ENCODE assay signal across 9 mouse cellular contexts in genomic region chr7:51434865-51435264, GRCm38 (mm10).
DNase-seq lines count a peak whose midpoint lies in the region; ATAC-seq and TF ChIP-seq lines count a peak whose summit lies in the region.
"Had no signal": no experiment of that assay in that cellular context is flagged by ENCODE, and none has a peak within 500 bp of the region (broad histone marks: within the 10 kb centered on the region; RNA-seq: fewer than 3 reads in every experiment).

No protein-coding gene starts in this region.

- H3K4me2 ChIP-seq in forebrain, embryonic 15.5 days (replicated peaks), result no peak overlapping the region
- H3K4me2 ChIP-seq in liver, postnatal 0 days (ENCODE audit: low read depth, low read length), result no peak overlapping the region
- H3K4me2 ChIP-seq: embryonic facial prominence, embryonic 15.5 days; limb, embryonic 15.5 days had no signal

- H3K4me1 ChIP-seq in MEL (ENCODE audit: control insufficient read depth in 1 of 2, insufficient read depth in 2 of 2, low read length in 2 of 2), result no peaks in the 10 kb centered on the region
- H3K4me1 ChIP-seq in forebrain, embryonic 15.5 days, result no peaks in the 10 kb centered on the region
- H3K4me1 ChIP-seq in liver, postnatal 0 days (ENCODE audit: insufficient read depth), result no peaks in the 10 kb centered on the region
- H3K4me1 ChIP-seq: embryonic facial prominence, embryonic 15.5 days; limb, embryonic 15.5 days had no signal

- no peaks in the 10 kb centered on the region for H3K36me3 ChIP-seq in MEL (ENCODE audit: control insufficient read depth in 1 of 2, insufficient read depth in 2 of 2, low read length in 2 of 2)
- no peaks in the 10 kb centered on the region for H3K36me3 ChIP-seq in forebrain, embryonic 15.5 days
- no peaks in the 10 kb centered on the region for H3K36me3 ChIP-seq in liver, postnatal 0 days (replicated peaks; ENCODE audit: insufficient read depth, low read length)
- H3K36me3 ChIP-seq: embryonic facial prominence, embryonic 15.5 days; limb, embryonic 15.5 days had no signal

- peak; percentile 69 for TF ChIP-seq RAD21 in MEL (IDR thresholded peaks at IDR 0.05; ENCODE audit: low read depth, low read length)

- peak in 2 of 3 experiments; percentile 21 to 65; a peak in 2 of 6 replicates for TF ChIP-seq CTCF in MEL (IDR thresholded peaks at IDR 0.05 in 2 of 3, conservative IDR thresholded peaks at IDR 0.05 in 1 of 3; ENCODE audit: control insufficient read depth in 1 of 3, insufficient read depth in 1 of 3, low read depth in 2 of 3, low read length in 3 of 3, poor library complexity in 1 of 3, severe bottlenecking in 1 of 3)
- peak; percentile 53 for TF ChIP-seq CTCF in liver, postnatal 0 days (IDR thresholded peaks at IDR 0.05; ENCODE audit: low read depth)

- no peaks in the 10 kb centered on the region for H3K79me2 ChIP-seq in MEL (ENCODE audit: control insufficient read depth, insufficient read depth, low read length, poor library complexity)

- H3K27ac ChIP-seq in MEL (ENCODE audit: control insufficient read depth, low read depth, low read length), result no peak overlapping the region
- H3K27ac ChIP-seq in forebrain, embryonic 15.5 days (replicated peaks), result no peak overlapping the region
- no peak overlapping the region for H3K27ac ChIP-seq in liver, postnatal 0 days (ENCODE audit: low read depth)
- H3K27ac ChIP-seq: embryonic facial prominence, embryonic 15.5 days; limb, embryonic 15.5 days had no signal

- H3K9me3 ChIP-seq in MEL (replicated peaks; ENCODE audit: insufficient read depth, low read length), result no peaks in the 10 kb centered on the region
- H3K9me3 ChIP-seq in forebrain, embryonic 15.5 days, result no peaks in the 10 kb centered on the region
- H3K9me3 ChIP-seq in liver, postnatal 0 days (ENCODE audit: low read length), result no peaks in the 10 kb centered on the region
- H3K9me3 ChIP-seq: embryonic facial prominence, embryonic 15.5 days; limb, embryonic 15.5 days had no signal

- TF ChIP-seq POLR2A in MEL (IDR thresholded peaks at IDR 0.05; ENCODE audit: control insufficient read depth in 1 of 2, insufficient read depth in 1 of 2, low read depth in 1 of 2, low read length in 2 of 2, poor library complexity in 1 of 2), result no peak

- no peak for TF ChIP-seq EP300 in MEL (IDR thresholded peaks at IDR 0.05; ENCODE audit: low read depth in 1 of 2, low read length in 2 of 2)
- no peak for TF ChIP-seq EP300 in liver, postnatal 0 days (IDR thresholded peaks at IDR 0.05; ENCODE audit: low read depth)

- ATAC-seq in forebrain, embryonic 15.5 days (replicated peaks), result peak; percentile 80; the same call in 1 of the 2 replicates
- ATAC-seq in liver, postnatal 0 days, result no peak
- no peak for ATAC-seq in activated CD4-positive, CD25-positive, alpha-beta regulatory T cell, adult 4 months

- no peak overlapping the region for H3K4me3 ChIP-seq in MEL (ENCODE audit: control insufficient read depth in 1 of 2, insufficient read depth in 1 of 2, low read depth in 2 of 2, low read length in 2 of 2)
- no peak overlapping the region for H3K4me3 ChIP-seq in forebrain, embryonic 15.5 days
- no peak overlapping the region for H3K4me3 ChIP-seq in liver, postnatal 0 days (ENCODE audit: low read depth, low read length)
- H3K4me3 ChIP-seq: embryonic facial prominence, embryonic 15.5 days; limb, embryonic 15.5 days had no signal

- no peaks in the 10 kb centered on the region for H3K27me3 ChIP-seq in MEL (ENCODE audit: control insufficient read depth in 1 of 2, insufficient read depth in 2 of 2, low read length in 2 of 2)
- H3K27me3 ChIP-seq in forebrain, embryonic 15.5 days, result no peaks in the 10 kb centered on the region
- H3K27me3 ChIP-seq in liver, postnatal 0 days (ENCODE audit: insufficient read depth, low read length), result no peaks in the 10 kb centered on the region
- H3K27me3 ChIP-seq: embryonic facial prominence, embryonic 15.5 days; limb, embryonic 15.5 days had no signal

- H3K9ac ChIP-seq in MEL (ENCODE audit: control insufficient read depth, low read depth, low read length, poor library complexity, severe bottlenecking), result no peak overlapping the region
- H3K9ac ChIP-seq in forebrain, embryonic 15.5 days (replicated peaks), result no peak overlapping the region
- H3K9ac ChIP-seq in liver, postnatal 0 days (replicated peaks), result no peak overlapping the region
- H3K9ac ChIP-seq: embryonic facial prominence, embryonic 15.5 days; limb, embryonic 15.5 days had no signal

- peak; percentile 25 for DNase-seq in layer of hippocampus, adult 11-12 months (ENCODE audit: low spot score)
- DNase-seq in layer of hippocampus, adult 9-10 months (ENCODE audit: low spot score), result no peak
- peak; percentile 37 for DNase-seq in MEL (ENCODE audit: low read depth, low spot score)
- peak; percentile 69 for DNase-seq in brain, adult 2 months (ENCODE audit: low read depth, low spot score)
- DNase-seq in liver, postnatal 0 days, result peak; percentile 14

TF ChIP-seq in MEL, 35 proteins besides CTCF, POLR2A, EP300 and RAD21:
- TF ChIP-seq ZC3H11A (IDR thresholded peaks at IDR 0.05; ENCODE audit: low read depth, low read length) (peak; percentile 39), ZKSCAN1 (IDR thresholded peaks at IDR 0.05; ENCODE audit: low read depth, low read length) (no peak), GABPA (IDR thresholded peaks at IDR 0.05; ENCODE audit: low read depth, low read length) (no peak), MAX (IDR thresholded peaks at IDR 0.05; ENCODE audit: low read length) (no peak), USF2 (IDR thresholded peaks at IDR 0.05; ENCODE audit: borderline replicate concordance in 1 of 2, insufficient read depth in 1 of 2, low read depth in 1 of 2, low read length in 2 of 2) (no peak), POLR2AphosphoS5 (IDR thresholded peaks at IDR 0.05; ENCODE audit: borderline replicate concordance, low read depth, low read length) (no peak), HCFC1 (IDR thresholded peaks at IDR 0.05; ENCODE audit: low read depth, low read length) (no peak), CHD2 (IDR thresholded peaks at IDR 0.05; ENCODE audit: low read length) (no peak), CHD1 (IDR thresholded peaks at IDR 0.05; ENCODE audit: low read depth, low read length) (no peak), UBTF (IDR thresholded peaks at IDR 0.05; ENCODE audit: borderline replicate concordance, insufficient read depth, low read depth, low read length) (no peak), MYB (IDR thresholded peaks at IDR 0.05; ENCODE audit: low read depth, low read length) (no peak), TCF12 (IDR thresholded peaks at IDR 0.05; ENCODE audit: low read depth, low read length) (no peak), MEF2A (IDR thresholded peaks at IDR 0.05; ENCODE audit: extremely low read depth, insufficient replicate concordance, low read depth, low read length, poor library complexity, severe bottlenecking) (no peak), ZMIZ1 (IDR thresholded peaks at IDR 0.05; ENCODE audit: low read depth, low read length) (no peak), SMC3 (IDR thresholded peaks at IDR 0.05; ENCODE audit: low read depth, low read length) (peak; percentile 61), JUND (IDR thresholded peaks at IDR 0.05; ENCODE audit: low read depth, low read length) (no peak)
TF ChIP-seq in MEL: peak in this region for 2.
